Mouse (Mus musculus) right cerebral cortex, postnatal 14 days (tissue): ENCODE data around the gene Hnrnpul1.
"Not testable (repeated sequence)": the region's sequence is repeated elsewhere in the genome, so short reads cannot be mapped to it uniquely, and the experiment has no call there.

Experiments used
- DNase-seq: peaks from one replicate; pipeline ENCODE4 v3.0.0; 2022

Hnrnpul1 gene

DNA sequence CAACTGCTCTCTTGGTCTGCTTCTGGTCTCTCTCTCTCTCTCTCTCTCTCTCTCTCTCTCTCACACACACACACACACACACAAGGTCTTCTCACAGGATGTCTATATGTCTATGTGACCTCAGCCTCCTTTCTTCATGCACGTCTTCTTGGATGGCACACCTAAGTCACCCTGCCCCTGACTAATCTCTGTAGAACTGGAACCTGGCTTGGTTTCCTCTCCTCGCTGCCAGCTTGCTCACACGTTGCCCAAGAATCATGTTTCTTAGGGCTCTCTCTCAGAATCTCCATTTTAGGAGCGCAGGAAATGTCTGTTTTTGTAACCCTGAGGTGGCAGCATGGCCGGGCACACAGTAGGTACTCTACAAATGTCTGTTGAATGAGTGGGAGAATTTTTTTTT lies 25.5 kb upstream of the Hnrnpul1 start:
- DNase-seq: no peak

DNA sequence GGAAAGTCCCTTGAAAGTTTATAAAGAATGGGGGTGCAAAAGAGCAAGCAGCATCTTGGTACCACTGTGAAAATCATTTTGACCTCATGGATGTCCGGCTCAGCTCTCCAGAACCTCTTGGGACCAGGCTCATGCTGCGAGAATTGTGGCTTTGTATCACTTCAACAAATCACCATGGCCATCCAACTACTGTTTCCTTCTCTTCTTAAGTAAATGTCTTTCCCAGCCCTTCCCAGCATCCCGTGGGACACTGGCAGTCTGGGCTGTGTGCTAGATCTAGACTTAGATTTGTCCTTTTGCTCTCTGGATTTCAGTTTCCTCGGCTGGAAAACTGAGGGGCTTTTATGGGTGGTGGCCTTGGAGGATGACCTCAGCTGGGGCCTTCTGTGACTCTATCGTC lies 13.7 kb upstream of the Hnrnpul1 start:
- DNase-seq: no peak

DNA sequence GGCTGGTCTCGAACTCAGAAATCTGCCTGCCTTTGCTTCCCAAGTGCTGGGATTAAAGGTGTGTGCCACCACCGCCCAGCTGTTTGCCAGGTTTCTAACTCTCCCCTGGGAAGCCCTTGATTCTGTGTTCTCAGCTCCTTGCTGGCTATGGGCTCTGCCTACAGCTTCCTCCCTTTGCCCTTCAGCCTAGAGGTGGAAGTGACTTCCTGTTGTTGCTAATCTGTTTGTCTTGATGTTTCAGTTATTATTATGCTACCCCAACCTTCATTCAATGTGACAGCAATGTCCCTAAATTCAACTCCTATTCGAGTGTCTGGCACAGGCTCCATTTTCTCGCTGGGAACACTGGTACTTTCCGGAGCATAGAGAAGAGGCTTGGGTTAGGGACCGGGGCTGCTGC lies 11.6 kb upstream of the Hnrnpul1 start:
- DNase-seq: no peak

DNA sequence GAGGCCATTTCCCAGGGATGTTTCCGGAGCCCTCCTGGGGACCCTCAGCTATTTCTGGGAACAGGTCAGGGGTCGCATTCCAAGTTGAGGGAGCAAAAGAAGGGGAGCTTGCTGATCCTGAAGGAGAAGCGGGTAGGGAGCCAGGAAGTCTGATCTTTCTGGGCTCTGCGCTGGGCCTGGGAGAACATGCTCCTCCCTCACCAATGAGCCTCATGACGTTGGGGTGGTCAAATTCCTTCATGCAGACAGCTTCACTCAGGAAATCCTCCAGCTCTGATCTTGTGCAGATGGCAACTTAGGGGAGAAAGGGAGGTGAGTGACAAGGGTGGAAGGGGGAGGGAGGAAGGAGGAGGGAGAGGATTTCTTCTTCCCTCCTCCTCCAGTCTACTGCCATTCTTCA lies 9.7 kb upstream of the Hnrnpul1 start:
- no peak for DNase-seq

DNA sequence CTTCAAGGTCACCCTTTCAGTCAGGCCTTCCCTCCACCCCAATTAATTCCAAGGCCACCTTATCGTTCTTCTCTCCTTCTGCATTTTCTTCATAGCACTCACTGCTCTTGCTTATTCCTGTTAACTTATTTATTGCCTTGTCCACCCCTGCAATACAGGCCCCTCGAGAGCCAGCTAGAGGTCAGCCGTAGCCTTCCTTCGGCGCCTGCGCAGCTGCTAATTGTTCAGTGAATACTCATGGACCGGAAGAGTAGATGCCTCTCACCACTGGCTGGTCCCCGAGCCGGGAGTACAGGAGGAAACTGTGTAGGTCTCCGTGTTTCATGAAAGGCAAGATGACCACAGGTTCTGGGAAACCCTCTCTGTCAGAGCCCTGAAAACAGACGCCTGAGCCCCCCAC lies 9.1 kb upstream of the Hnrnpul1 start:
- no peak for DNase-seq

DNA sequence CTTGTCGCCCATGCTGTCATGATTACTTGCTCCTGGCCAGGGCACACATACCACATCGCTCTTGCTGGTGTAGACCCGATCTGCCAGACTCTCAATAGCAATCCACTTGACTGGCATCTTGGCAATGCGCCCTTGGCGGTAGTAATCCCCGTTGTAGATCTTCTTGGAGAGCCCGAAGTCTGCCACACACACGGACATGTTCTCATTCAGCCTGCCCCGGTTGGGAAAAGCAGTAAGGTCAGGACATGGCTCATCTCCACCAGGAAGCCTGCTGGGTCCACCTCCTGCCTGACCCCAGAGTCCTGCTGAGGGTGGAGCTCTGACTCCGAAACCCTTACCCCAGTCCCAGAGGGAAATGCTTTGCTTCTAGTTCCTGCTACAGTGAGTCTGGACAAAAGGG lies 6.8 kb upstream of the Hnrnpul1 start:
- no peak for DNase-seq

DNA sequence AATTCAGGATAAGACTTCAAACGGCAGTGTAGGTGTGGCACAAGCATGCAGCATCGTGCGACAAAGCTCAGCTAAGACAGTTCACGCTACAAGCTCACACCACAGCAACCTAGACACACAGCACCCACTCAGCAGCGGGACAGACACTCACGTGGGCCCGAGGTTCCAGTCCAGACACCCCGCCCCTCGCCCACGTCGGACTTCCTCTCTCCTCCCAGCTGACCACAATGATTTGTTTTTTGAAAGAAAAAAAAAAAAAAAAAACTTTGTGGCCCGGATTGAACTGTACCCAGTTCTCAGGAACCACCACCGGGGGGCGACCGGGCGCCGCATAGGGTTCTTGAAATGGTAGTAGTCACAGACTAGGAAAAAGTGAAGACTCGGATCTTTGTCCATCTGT lies 1.5 kb upstream of the Hnrnpul1 start:
- peak; percentile 95 for DNase-seq

DNA sequence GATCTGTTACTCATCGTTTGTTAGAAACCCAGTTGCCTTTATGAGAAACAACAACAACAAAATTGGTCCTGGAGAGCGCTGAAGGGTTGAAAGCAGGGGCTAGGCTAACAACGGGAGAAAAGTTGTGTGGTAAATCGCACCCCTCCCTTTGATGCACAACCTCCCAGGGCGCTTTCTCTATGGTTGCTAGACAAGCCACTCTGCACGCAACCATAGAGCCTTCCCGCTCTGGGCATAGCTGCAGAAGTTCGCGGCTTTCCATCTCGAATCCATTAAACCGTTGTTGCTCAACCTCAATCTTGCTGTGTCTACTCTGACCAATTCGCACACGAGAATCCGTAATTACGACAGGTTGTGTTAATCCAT lies 894 bp upstream of the Hnrnpul1 start:
- DNase-seq: peak; percentile 59

DNA sequence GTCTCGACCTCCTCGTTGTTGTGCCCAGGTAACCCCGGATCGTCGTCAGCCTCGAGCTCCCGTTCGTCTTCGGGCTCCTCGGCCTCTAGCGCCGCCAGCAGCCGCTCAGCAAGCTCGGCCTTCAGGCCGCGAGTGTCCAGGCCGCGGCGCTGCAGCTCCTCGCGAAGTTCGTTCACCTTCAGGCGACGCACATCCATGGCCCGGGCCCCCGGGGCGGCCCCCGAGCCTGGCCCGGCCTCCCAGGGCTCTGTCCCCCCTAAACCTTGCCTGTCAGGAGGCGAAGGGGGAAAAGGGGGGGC lies 169 bp downstream of the Hnrnpul1 start:
- no peak for DNase-seq

DNA sequence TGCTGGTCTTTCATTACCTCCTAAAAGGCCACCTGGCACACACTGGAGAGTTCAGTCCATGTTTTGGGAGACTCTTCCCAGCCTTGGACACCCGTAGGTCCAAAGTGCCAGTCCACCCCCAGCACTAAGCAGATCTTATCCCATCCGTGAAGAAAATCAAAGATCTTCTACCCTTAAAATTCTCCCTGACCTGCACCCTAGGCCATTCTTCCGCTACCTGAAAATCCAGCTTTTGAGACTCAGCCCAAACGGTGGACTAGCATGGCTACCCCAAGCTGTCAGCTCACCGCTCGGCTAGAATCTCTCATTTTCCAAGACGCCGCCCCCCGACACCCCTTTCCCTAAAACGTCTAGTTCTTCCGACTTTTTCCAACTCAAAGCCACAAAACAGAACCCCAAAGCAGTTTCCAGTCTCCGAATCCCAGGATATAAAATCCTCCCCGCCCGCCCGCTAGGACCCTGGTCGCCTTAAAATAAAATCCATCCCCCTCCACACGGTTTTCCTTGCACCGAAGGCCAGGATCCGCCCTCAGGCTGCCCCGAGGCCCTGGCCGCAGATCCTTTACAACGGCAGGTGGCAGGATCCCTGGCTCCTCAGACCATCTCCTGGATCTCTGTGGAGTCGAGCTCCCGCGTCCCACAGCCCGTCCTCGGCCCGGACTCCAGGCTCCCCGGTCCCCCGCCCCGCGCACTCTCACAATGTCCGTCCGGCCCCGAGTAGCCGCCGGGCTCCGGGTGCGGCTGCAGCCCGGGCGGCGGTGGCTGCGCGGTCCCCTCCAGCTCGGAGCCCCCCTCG lies 716 bp downstream of the Hnrnpul1 start:
- peak; percentile 53 for DNase-seq

DNA sequence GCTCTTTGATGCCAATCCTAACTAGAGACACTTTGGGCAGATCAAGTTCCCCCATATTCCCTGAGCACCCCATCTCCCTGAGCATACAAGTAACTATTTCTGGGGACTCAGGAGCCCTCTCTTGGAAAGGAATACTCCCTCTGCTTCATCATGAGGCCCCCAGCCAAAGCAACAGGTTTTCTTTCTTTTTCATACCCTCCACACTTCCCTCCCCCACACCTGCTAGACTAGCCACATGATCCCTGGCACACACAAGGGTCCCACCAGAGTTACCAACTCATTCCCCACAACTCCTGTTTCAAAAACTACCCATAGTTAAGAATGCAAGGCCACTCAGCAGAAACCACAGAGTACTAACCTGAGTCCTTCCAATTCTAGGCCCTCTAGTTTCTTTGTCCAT lies 1.5 kb downstream of the Hnrnpul1 start:
- no peak for DNase-seq

DNA sequence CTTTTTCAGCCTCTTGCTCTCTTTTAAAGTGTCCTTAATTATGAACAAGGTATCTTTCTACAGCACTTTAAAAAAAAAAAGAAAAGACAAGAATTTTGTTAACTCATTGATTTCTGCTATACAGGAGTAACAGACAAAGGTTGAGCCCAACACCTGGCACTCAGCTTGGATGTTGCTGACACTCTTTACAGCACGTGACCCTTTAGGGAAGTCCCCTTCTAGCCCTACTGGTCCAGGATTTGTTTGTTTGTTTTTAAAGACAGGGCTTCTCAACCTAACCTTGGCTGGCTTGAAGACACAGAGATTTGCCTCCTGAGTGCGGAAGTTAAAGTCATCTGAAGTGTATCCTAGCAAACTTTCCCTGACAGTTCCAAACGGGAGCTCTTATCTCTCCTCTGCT lies 7.7 kb downstream of the Hnrnpul1 start:
- DNase-seq: no peak

DNA sequence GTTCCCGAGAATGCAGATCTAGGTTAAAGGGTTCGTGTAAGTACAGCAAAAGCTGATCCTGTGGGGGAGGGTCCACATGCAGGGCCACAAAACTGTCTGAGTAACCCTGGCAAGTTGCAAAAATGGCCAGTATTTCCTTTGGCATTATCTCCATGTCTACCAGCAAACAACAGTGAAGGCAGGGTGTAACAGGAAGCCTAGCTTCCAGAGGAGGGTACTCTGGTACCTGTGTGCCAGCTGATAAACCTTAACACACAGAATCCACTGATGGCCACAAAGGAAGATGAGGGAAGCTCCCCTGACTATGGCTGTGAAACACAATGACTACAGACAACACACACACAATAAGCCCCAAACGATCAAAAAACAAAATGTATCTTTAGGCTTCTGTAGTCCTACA lies 16.3 kb downstream of the Hnrnpul1 start:
- DNase-seq: no peak

DNA sequence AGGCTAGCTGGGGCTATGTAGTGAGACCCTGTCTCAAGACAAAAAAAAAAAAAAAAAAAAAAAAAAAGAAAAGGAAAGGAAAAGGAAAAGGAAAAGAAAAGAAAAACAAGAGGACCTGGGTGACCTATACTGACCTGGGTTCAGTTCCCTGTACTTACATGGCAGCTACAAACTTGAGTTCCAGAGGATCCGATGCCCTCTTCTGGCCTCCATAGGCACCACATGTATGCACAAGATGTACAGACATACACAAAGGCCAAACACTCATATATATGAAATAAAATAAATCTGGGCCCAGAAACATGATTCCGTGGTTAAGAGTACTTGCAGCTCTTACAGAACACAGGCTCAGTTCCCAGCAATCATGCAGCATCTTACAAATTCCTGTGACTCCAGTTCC lies 17.6 kb downstream of the Hnrnpul1 start:
- no peak for DNase-seq

DNA sequence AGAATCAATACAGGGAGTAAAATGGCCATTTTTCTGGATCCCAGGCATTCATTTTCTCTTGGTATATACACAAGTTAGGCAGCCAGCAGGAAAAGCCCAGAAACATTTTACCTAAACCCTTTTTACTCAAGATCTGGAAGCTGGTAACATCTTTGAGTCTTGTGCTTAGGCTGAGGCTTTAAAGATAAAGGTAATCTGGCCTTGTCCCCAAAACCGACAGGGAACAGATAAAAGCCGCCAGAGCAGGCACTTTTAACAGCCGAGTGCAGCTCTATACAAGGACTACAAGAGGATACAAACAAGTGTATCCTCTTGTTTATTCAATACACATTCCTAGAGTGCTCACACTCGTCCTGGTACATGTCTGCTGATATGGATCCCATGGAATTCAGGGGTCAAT lies 19.6 kb downstream of the Hnrnpul1 start:
- no peak for DNase-seq

DNA sequence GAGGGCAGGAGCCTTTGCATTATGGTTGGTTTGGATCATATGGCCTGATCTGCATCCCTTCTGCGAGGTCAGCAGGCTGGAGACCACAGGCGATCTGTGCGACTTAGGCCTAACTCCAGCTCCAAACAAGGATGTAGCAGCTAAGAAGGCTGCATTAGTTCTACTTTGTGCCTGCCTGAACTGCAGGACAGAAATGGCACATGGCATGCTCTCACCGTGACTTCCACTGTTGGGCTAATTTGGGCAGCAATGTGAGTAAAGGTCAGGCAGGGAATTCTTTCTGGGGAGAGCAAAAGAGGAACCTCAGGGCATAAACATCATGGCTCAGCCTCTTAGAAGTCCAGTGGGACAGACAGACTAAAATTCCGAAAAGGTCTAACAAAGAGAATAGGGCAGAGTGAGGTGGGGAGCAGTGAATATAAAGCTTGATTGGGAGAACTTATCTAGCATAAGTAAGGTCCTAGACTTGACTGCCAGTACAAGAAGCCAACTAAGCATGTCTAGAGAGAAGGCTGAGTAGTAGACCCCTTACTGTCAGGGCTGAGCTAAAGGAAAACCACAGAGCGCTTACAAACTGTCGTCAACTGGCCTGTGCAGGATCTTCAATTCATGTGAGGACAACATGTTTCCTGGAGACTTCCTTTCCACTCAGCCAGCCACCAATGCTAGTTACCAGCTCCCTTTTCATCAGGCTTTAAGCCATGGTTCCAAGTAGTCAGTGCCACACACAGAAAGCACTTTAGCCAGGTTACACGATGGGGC lies 23.1 kb downstream of the Hnrnpul1 start:
- DNase-seq: no peak

DNA sequence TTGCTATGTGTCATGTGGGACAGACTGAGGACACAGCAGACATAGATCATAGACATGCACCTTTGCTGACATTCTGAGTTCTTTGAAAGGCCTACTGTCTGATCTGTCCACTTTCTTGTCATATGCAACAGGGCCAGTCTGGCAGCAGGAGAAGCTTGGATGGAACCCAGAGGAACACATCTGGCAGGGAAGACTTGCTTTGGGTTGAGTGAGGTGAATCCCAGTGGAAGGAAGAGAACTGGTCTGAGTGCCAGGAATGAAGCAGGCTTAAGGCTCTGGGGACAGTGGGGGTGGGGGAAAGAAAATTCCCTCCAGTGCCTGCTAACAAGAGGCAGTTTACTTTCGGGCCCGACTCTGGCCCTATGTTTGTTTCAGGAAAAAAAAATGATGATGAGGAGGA lies 24.7 kb downstream of the Hnrnpul1 start:
- no peak for DNase-seq

DNA sequence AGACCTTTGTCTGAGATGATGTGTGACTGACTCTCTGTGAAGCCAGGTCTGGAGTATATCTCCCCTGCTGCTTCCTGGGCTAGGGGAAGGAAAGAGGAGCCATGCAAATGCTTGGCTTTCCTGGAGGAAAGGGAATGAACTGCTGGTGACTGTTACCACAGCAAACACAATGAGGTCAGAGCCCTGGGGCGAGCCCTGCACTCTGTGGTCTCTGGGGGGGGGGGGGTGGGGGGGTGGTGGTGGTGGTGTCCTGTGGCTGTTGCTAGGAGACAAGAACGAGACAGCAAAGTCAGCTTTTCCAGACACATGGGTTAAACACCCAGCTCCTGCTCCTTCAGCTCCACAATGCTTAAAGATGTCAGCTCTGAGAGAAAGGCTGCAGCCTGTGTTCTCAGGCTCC lies 25.2 kb downstream of the Hnrnpul1 start:
- no peak for DNase-seq

DNA sequence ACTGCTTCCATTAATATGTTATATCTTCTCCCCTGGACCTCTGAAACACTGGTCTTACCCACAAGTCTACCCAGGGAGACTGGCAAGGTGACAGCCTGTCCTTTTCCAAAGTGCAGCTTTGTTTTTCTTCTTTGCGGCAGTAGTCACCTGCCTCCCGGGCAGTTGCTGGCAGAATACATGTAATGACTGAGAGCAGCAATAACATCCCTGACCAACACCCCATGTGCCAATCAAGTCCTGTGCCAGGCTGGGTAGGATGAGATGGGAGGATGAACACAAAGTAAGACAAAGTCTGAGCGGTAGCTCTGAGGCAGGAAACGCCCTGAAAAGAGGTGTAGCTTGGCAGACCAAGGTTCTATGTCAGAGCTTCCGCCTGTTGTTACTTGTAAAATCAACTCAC lies 26.8 kb downstream of the Hnrnpul1 start:
- no peak for DNase-seq

DNA sequence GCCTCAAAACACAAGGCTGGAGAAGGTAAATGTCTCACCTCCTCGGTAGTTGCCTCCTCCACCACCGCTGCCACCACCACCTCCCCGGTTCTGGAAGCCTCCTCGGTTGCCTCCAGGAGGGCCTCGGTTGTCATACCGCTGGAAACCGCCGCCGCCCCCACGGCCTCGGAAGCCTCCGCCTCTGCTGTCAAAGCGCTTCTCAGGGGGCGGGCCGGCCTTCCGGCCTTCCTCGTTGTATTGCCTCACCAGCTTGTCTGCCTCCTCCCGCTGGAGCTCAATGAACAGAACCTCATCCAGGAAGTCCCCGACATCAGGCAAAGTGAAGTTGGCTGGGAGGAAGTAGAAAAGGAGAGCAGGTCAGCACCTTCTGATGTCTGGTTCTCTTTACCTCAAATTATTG lies 28.7 kb downstream of the Hnrnpul1 start:
- no peak for DNase-seq

DNA sequence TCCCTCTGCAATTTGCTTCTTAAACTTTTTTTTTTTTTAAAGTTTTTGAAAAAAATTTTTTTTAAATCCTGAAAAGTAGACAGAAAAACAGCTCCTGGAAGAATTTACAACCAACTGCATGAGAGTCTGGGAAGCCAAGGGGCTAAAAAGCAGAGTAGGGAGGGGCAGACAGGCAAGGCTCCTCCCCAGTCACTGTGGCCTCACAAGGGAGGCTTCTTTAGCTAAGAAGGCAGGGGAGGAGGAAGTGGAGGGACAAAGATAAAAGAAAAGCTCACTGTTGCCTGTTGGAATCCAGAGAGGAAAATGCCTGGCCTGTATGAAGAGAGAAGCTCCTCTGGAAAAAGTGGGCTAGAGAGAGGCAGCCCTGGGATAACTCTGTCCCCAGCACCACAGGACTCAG lies 32.8 kb downstream of the Hnrnpul1 start:
- DNase-seq: not testable (repeated sequence)

DNA sequence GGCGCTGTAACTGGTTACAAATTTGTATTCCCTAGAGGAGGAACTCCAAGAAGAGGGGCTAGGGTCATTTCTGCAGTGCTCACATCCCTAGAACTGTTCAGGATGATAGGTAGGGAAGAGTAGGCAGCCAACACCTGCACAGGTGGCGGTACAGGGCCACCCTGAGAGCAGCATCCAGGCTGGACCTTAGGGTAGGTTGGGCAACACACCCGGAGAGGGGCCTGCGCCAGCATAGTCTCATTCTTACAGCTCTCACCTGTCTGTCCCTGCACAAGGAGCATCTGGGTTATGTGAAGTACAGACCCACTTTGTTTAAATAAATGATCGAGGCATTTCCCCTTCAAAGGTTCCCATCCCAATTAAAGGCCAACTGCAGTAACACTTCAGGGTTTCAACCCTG lies 33.8 kb downstream of the Hnrnpul1 start:
- DNase-seq: no peak

DNA sequence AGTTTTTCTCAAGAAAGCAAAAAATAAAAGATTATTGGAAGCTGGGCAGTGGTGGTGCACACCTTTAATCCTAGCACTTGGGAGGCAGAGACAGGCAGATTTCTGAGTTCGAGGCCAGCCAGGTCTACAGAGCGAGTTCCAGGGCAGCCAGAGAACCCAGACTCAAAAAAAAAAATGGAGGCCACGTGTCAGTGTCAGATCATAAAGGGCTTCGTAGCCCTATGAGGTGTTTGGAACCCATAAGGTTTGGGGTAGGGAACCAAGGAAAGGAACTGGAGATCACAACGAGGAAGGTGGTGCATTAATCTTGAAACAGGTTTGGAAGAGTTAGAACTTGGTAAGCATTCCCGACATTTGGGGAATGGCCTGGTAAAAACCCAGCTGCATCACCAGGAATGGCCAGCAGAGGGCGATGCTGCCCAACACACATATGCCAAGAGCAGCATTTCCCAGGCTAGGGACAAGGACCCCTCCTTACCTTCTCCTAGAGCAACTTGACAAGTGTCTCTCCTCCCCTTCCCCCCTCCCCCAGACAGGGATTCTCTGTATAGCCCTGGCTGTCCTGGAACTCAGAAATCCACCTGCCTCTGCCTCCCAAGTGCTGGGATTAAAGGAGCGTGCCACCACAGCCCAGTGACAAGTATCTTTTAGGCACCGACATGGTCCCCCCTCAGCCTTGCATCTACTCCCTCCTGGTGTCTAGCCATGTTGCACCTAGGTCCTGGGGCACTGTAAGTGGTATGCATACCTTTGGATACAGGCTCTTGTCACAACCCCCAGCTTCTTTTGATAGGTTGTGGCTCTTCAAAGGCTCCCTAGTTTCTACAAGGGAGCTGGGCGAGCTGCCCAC lies 34.6 kb downstream of the Hnrnpul1 start:
- DNase-seq: peak; percentile 76
